Mouse (Mus musculus): Measurements from ENCODE around the gene Ildr2. TPM values are rescaled to one million over a fixed set of nuclear protein-coding genes. Genes with fewer than 3 reads are reported as not detected.
A peak's percentile ranks its signal among the peaks of the same experiment; 100 is the strongest.

Ildr2 gene
- polyA plus RNA-seq, 1 experiment from 2014 or later, result 4.5 TPM

DNA sequence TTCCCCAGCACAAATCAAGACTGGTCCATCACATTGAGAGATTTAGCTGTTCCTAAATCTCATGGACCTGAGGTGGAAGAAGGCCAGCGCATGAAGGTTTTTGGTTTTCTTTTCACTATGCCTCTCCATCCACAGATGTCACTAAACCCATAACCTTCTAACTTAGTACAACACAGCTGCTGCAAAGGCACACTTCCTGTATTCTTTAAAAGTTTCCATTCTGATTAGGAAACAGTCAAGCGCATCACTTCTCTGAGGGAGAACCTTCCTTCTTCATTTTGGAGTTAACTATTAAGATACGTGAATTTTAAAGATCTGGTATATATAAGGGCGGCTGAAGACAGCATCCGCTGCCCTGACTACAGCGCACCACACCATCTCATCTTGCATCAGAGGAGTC lies 91.7 kb downstream of the Ildr2 start:
- no peaks in the 10 kb centered on the region for H3K36me3 ChIP-seq (ENCODE audit: poor library complexity, severe bottlenecking)
- no peak overlapping the region for H3K27ac ChIP-seq
- H3K4me3 ChIP-seq, result no peak overlapping the region
- ATAC-seq, result no peak
- H3K4me2 ChIP-seq, result no peak overlapping the region
- H3K4me1 ChIP-seq, result peaks cover 16% of the 10 kb centered on the region
- H3K9ac ChIP-seq, result no peak overlapping the region
- no peaks in the 10 kb centered on the region for H3K9me3 ChIP-seq (replicated peaks)
- no peaks in the 10 kb centered on the region for H3K27me3 ChIP-seq
- 96% methylated on average over 6 of the region's 6 CpGs for WGBS

- no peak overlapping the region for H3K27ac ChIP-seq
- ATAC-seq, result no peak
Observed at GRCm38 (mm10) chr1:166346906-166347305, 93.0 kb downstream of the Ildr2 start.

GRCm38 (mm10) chr1:166349341-166349740 lies 95.4 kb downstream of the Ildr2 start:
- Histone ChIP-seq H3K36me3 (ENCODE audit: poor library complexity, severe bottlenecking) (no peaks in the 10 kb centered on the region), H3K4me1 (peaks cover 5% of the 10 kb centered on the region), H3K4me2 (no peak overlapping the region), H3K27ac (no peak overlapping the region), H3K9me3 (replicated peaks) (no peaks in the 10 kb centered on the region), H3K4me3 (no peak overlapping the region), H3K27me3 (no peaks in the 10 kb centered on the region), H3K9ac (no peak overlapping the region)
- 87% methylated on average over 3 of the region's 3 CpGs for WGBS
- no peak for ATAC-seq

More at GRCm38 (mm10) chr1:166346906-166347305, 93.0 kb downstream of the Ildr2 start:
- H3K4me2 ChIP-seq, result no peak overlapping the region
- H3K4me3 ChIP-seq, result no peak overlapping the region
- no peaks in the 10 kb centered on the region for H3K36me3 ChIP-seq (ENCODE audit: poor library complexity, severe bottlenecking)
- H3K9me3 ChIP-seq (replicated peaks), result no peaks in the 10 kb centered on the region
- no peaks in the 10 kb centered on the region for H3K27me3 ChIP-seq
- H3K9ac ChIP-seq, result no peak overlapping the region
- WGBS, result 85% methylated on average over 3 of the region's 3 CpGs
- H3K4me1 ChIP-seq, result peaks cover 16% of the 10 kb centered on the region

DNA sequence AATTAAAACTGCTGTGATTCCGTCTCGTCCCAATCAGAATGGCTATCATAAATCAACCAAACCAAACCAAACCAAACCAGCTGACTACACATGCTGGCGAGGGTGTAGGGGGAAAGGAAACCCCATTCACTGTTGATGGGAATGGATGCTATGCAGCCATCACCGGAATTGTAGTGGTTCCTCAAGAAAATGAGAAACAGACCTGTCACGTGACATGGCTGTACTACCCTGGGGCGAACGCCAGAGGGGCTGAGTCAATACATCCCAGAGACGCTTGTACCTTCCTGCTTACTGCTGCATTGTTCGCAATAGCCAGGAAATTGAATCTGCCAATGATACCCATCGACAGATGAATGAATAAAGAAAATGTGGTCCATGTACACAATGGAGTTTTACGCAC lies 95.8 kb downstream of the Ildr2 start:
- no peaks in the 10 kb centered on the region for H3K9me3 ChIP-seq (replicated peaks)
- H3K4me3 ChIP-seq, result no peak overlapping the region
- H3K36me3 ChIP-seq (ENCODE audit: poor library complexity, severe bottlenecking), result no peaks in the 10 kb centered on the region
- H3K9ac ChIP-seq, result no peak overlapping the region
- ATAC-seq, result no peak
- H3K27me3 ChIP-seq, result no peaks in the 10 kb centered on the region
- peaks cover under 1% of the 10 kb centered on the region for H3K4me1 ChIP-seq
- no peak overlapping the region for H3K4me2 ChIP-seq
- 89% methylated on average over 11 of the region's 11 CpGs for WGBS
- no peak overlapping the region for H3K27ac ChIP-seq

GRCm38 (mm10) chr1:166360157-166360855 lies 106.4 kb downstream of the Ildr2 start:
- Histone ChIP-seq H3K4me2 (no peak overlapping the region), H3K27ac (no peak overlapping the region), H3K4me1 (no peaks in the 10 kb centered on the region), H3K9ac (no peak overlapping the region), H3K9me3 (replicated peaks) (no peaks in the 10 kb centered on the region), H3K36me3 (ENCODE audit: poor library complexity, severe bottlenecking) (no peaks in the 10 kb centered on the region), H3K27me3 (peaks cover 2% of the 10 kb centered on the region; the same call in 1 of the 2 replicates), H3K4me3 (no peak overlapping the region)
- ATAC-seq, result peak; percentile 94
- 26% methylated on average over 14 of the region's 14 CpGs for WGBS

- WGBS, result 80% methylated on average over 5 of the region's 5 CpGs
- Histone ChIP-seq H3K36me3 (ENCODE audit: poor library complexity, severe bottlenecking) (no peaks in the 10 kb centered on the region), H3K27me3 (peaks cover 2% of the 10 kb centered on the region; the same call in 1 of the 2 replicates), H3K9me3 (replicated peaks) (no peaks in the 10 kb centered on the region), H3K4me3 (no peak overlapping the region), H3K4me1 (no peaks in the 10 kb centered on the region), H3K9ac (no peak overlapping the region), H3K4me2 (no peak overlapping the region), H3K27ac (no peak overlapping the region)
- no peak for ATAC-seq
Observed at GRCm38 (mm10) chr1:166360896-166361295, 107.0 kb downstream of the Ildr2 start.

DNA sequence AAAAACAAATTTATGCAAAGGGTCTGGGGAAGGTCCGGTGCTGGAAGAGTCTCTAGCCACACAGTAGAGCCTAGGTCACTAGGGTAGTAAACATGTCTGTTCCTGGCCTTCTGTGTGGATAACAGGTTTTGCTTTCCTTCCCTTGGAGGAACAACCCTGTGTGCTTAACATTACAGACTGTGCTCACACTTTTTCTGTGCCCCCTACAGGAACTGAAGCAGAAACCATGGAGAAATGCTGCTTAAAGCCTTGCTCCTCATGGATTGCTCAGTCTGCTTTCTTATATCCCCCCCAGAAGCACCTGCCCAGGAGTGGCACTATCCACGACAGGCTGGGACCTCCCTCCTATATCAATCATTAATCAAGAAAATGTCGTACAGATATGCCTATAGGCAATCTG lies 107.9 kb downstream of the Ildr2 start:
- H3K4me2 ChIP-seq, result no peak overlapping the region
- H3K4me1 ChIP-seq, result no peaks in the 10 kb centered on the region
- no peaks in the 10 kb centered on the region for H3K36me3 ChIP-seq (ENCODE audit: poor library complexity, severe bottlenecking)
- H3K4me3 ChIP-seq, result no peak overlapping the region
- H3K9ac ChIP-seq, result no peak overlapping the region
- peaks cover 2% of the 10 kb centered on the region; the same call in 1 of the 2 replicates for H3K27me3 ChIP-seq
- 80% methylated on average over 3 of the region's 3 CpGs for WGBS
- H3K9me3 ChIP-seq (replicated peaks), result no peaks in the 10 kb centered on the region
- ATAC-seq, result no peak
- H3K27ac ChIP-seq, result no peak overlapping the region

- ATAC-seq, result no peak
- H3K4me1 ChIP-seq, result no peaks in the 10 kb centered on the region
- H3K27me3 ChIP-seq, result peaks cover 2% of the 10 kb centered on the region; the same call in 1 of the 2 replicates
Observed at GRCm38 (mm10) chr1:166362659-166363058, 108.7 kb downstream of the Ildr2 start.

DNA sequence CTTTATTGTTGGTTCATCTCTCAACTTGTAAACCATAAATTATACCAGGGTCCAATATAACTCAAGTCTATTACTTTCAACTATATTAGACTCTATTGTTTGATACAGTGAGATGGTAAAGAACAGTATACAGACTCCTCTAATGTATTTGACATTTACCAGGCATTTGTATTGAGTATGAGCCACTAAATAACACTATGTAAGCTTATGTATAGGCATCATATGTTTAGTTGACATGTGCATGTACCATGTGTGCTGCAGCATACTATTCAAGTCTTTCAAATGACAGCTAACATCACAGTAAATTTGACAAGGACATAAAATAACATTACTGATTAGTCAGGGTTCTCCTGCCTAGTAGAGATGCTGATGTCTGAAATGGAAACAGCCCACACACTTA lies 109.2 kb downstream of the Ildr2 start:
- no peaks in the 10 kb centered on the region for H3K36me3 ChIP-seq (ENCODE audit: poor library complexity, severe bottlenecking)
- H3K9ac ChIP-seq, result no peak overlapping the region

More at GRCm38 (mm10) chr1:166362659-166363058, 108.7 kb downstream of the Ildr2 start:
- H3K4me2 ChIP-seq, result no peak overlapping the region
- no peak overlapping the region for H3K4me3 ChIP-seq
- WGBS, result 85% methylated on average over 3 of the region's 3 CpGs
- no peaks in the 10 kb centered on the region for H3K9me3 ChIP-seq (replicated peaks)
- H3K9ac ChIP-seq, result no peak overlapping the region
- H3K36me3 ChIP-seq (ENCODE audit: poor library complexity, severe bottlenecking), result no peaks in the 10 kb centered on the region
- H3K27ac ChIP-seq, result no peak overlapping the region

More for the DNA sequence above, 109.2 kb downstream of the Ildr2 start:
- H3K27me3 ChIP-seq, result peaks cover 2% of the 10 kb centered on the region; the same call in 1 of the 2 replicates
- no peak overlapping the region for H3K4me3 ChIP-seq
- H3K4me2 ChIP-seq, result no peak overlapping the region
- H3K9me3 ChIP-seq (replicated peaks), result no peaks in the 10 kb centered on the region
- no peak for ATAC-seq
- no peaks in the 10 kb centered on the region for H3K4me1 ChIP-seq
- no peak overlapping the region for H3K27ac ChIP-seq

Other genes starting within 250 kb of the Ildr2 start
- gene Dusp27, start 126.2 kb upstream of the Ildr2 start, polyA plus RNA-seq (2015; fragmentation: Nextera tagmentation; extraction: Ambion mirVana), result 0.68 and 0.80 TPM in 2 replicates
- not detected in 2 replicates for gene Gpa33, start 123.9 kb upstream of the Ildr2 start, polyA plus RNA-seq (2015; fragmentation: Nextera tagmentation; extraction: Ambion mirVana)
- gene Mael, start 15.4 kb upstream of the Ildr2 start, polyA plus RNA-seq (2015; fragmentation: Nextera tagmentation; extraction: Ambion mirVana), result not detected in 2 replicates
- gene Tada1, start 125.0 kb downstream of the Ildr2 start, polyA plus RNA-seq (2015; fragmentation: Nextera tagmentation; extraction: Ambion mirVana), result 80.8 and 84.6 TPM in 2 replicates
- gene Pogk, start 155.7 kb downstream of the Ildr2 start, polyA plus RNA-seq (2015; fragmentation: Nextera tagmentation; extraction: Ambion mirVana), result 33.4 and 37.6 TPM in 2 replicates
- not detected in 2 replicates for gene Gm4846, start 243.4 kb downstream of the Ildr2 start, polyA plus RNA-seq (2015; fragmentation: Nextera tagmentation; extraction: Ambion mirVana)